Mouse (Mus musculus): Measurements from ENCODE around the gene Vmn1r101. TPM values are rescaled to one million over a fixed set of nuclear protein-coding genes. Genes with fewer than 3 reads are reported as not detected.
"Not testable (repeated sequence)": the region's sequence is repeated elsewhere in the genome, so short reads cannot be mapped to it uniquely, and the experiment has no call there.

Vmn1r101 gene
- polyA plus RNA-seq (2016; fragmentation: Nextera tagmentation; extraction: Ambion mirVana) = not detected in 2 replicates

GRCm38 (mm10) chr7:20442493-20442892, at the start of gene Vmn1r101:
Gene Vmn1r101, minus strand, starts transcription at chr7:20442593.
- not testable (repeated sequence) for H3K27me3 ChIP-seq; H3K4me3 ChIP-seq (replicated peaks); H3K4me1 ChIP-seq; H3K9me3 ChIP-seq; H3K9ac ChIP-seq; ATAC-seq (ENCODE audit: low FRiP score); H3K4me2 ChIP-seq; H3K27ac ChIP-seq; H3K36me3 ChIP-seq (replicated peaks)
- no CpG with 5 or more reads among the region's 2 CpGs for WGBS

- H3K4me2 ChIP-seq; H3K9me3 ChIP-seq; H3K4me1 ChIP-seq; H3K27me3 ChIP-seq; H3K36me3 ChIP-seq (replicated peaks); H3K9ac ChIP-seq; H3K27ac ChIP-seq; H3K4me3 ChIP-seq (replicated peaks); ATAC-seq (ENCODE audit: low FRiP score): not testable (repeated sequence)
- WGBS = no CpG with 5 or more reads among the region's 5 CpGs
Measured at GRCm38 (mm10) chr7:20474825-20475224, 32.4 kb upstream of the Vmn1r101 start, which contains the start of gene Gm10670. Gene Gm10670, minus strand, starts transcription at chr7:20474925.

- not testable (repeated sequence) for H3K4me3 ChIP-seq (replicated peaks); H3K9me3 ChIP-seq; H3K27me3 ChIP-seq; ATAC-seq (ENCODE audit: low FRiP score); H3K4me1 ChIP-seq; H3K36me3 ChIP-seq (replicated peaks); H3K27ac ChIP-seq; H3K4me2 ChIP-seq; H3K9ac ChIP-seq
- WGBS = no CpG with 5 or more reads among the region's 3 CpGs
Measured at GRCm38 (mm10) chr7:20417642-20418041, 24.8 kb downstream of the Vmn1r101 start, which contains the start of gene Vmn1r100. Gene Vmn1r100, plus strand, starts transcription at chr7:20417942.

Other genes with a start within 250 kb of the Vmn1r101 start
- not detected in 2 replicates for gene Vmn1r95, start 248.9 kb downstream of the Vmn1r101 start, polyA plus RNA-seq (2016; fragmentation: Nextera tagmentation; extraction: Ambion mirVana)
- gene Gm6164, start 237.0 kb downstream of the Vmn1r101 start, polyA plus RNA-seq (2016; fragmentation: Nextera tagmentation; extraction: Ambion mirVana) = not detected in 2 replicates
- gene Gm4498, start 208.8 kb downstream of the Vmn1r101 start, polyA plus RNA-seq (2016; fragmentation: Nextera tagmentation; extraction: Ambion mirVana) = not detected in 2 replicates
- not detected in 2 replicates for gene Gm5890, start 179.8 kb downstream of the Vmn1r101 start, polyA plus RNA-seq (2016; fragmentation: Nextera tagmentation; extraction: Ambion mirVana)
- gene Gm4133, start 108.5 kb downstream of the Vmn1r101 start, polyA plus RNA-seq (2016; fragmentation: Nextera tagmentation; extraction: Ambion mirVana) = not detected in 2 replicates
- not detected in 2 replicates for gene Gm5728, start 67.2 kb downstream of the Vmn1r101 start, polyA plus RNA-seq (2016; fragmentation: Nextera tagmentation; extraction: Ambion mirVana)
- not detected in 2 replicates for gene Vmn1r100, start 24.7 kb downstream of the Vmn1r101 start, polyA plus RNA-seq (2016; fragmentation: Nextera tagmentation; extraction: Ambion mirVana)
- not detected in 2 replicates for gene Gm10670, start 32.3 kb upstream of the Vmn1r101 start, polyA plus RNA-seq (2016; fragmentation: Nextera tagmentation; extraction: Ambion mirVana)
- not detected in 2 replicates for gene Vmn1r103, start 67.9 kb upstream of the Vmn1r101 start, polyA plus RNA-seq (2016; fragmentation: Nextera tagmentation; extraction: Ambion mirVana)
- gene Vmn1r104, start 91.2 kb upstream of the Vmn1r101 start, polyA plus RNA-seq (2016; fragmentation: Nextera tagmentation; extraction: Ambion mirVana) = not detected in 2 replicates
- not detected in 2 replicates for gene Gm5726, start 103.2 kb upstream of the Vmn1r101 start, polyA plus RNA-seq (2016; fragmentation: Nextera tagmentation; extraction: Ambion mirVana)
- gene Gm4141, start 133.6 kb upstream of the Vmn1r101 start, polyA plus RNA-seq (2016; fragmentation: Nextera tagmentation; extraction: Ambion mirVana) = not detected in 2 replicates
- gene Gm4513, start 156.4 kb upstream of the Vmn1r101 start, polyA plus RNA-seq (2016; fragmentation: Nextera tagmentation; extraction: Ambion mirVana) = not detected in 2 replicates
- gene Vmn1r107, start 226.3 kb upstream of the Vmn1r101 start, polyA plus RNA-seq (2016; fragmentation: Nextera tagmentation; extraction: Ambion mirVana) = not detected in 2 replicates

All from forebrain, embryonic 12.5 days (tissue).